Mouse (Mus musculus): Measurements from ENCODE around the gene Ly6g6d. TPM values are rescaled to one million over a fixed set of nuclear protein-coding genes. Genes with fewer than 3 reads are reported as not detected.

The Ly6g6d gene
- total RNA-seq, 2 experiments from 2014 or later, result 1.8 TPM; not detected in 1

DNA sequence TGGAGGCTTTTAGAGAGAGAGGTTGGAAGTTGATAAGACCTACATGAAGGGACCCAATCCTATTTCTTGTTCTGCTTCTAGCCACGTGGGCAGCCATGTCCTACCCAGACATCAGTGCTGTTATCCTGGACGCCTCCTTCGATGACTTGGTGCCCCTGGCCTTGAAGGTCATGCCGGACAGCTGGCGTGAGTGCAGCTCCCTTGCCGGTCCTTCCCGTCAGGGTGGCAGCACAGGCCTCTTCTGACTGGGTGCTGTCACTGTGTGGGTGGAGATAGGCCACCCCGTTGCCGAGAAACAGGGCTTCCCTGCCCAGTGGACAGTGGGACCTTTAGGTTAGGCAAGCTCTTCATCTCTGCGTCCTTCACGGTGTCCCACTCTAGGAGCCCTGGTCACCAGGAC, 23.3 kb upstream of the Ly6g6d start:
- no peak for DNase-seq
- intact Hi-C loops (cut with DNase I), result no loop called here

DNA sequence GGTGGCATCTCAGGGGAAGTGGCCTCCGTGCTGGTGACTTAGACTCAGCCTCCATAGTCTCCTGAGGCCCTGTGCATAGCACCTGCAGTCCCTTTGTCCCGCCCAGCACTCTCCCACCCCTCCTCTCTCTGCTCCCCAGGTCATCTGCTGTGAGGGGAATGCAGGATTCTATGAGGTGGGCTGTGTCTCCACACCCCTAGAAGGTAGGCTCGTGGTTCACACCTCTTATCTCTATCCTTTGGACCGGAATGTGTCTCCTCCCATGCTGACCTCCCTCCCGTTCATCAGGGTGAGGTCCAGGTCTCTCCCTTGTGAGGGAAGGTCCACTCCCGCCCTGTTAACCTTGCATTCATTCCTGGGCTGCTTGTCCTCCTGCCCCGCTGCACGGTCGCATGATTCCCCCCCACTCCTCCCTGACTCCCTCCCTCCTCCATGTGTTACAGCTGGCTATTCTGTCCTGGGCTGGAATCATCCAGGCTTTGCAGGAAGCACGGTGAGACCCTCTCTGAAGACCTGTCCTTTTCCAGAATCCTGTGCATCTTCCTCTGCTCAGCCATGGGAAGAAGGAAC, 22.4 kb upstream of the Ly6g6d start:
- intact Hi-C loops (cut with DNase I), result no loop called here

DNA sequence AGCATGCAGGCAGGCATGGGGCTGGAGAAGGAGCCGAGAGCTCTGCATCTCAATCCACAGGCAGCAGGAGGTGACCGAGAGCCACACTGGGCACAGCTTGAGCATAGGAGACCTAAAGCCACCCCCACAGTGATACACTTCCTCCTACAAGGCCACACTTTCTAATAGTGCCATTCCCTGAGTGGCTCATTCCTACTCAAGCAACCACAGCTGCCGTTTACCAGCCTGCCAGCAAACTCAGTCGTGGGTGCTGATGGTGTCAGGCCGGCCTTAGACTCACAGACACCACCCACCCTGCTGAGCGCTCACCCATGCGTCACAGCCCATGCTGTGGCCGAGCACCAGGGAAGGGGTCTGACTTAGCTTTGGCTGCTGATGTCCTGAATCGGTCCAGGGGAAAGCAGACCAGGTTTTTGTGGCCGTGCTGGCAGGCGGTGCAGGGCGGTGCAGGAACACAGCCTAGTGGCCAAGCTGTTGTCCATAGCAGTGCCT, 19.3 kb upstream of the Ly6g6d start:
- intact Hi-C loops (cut with DNase I), result no loop called here
- DNase-seq, result no peak

More for the DNA sequence above, 22.4 kb upstream of the Ly6g6d start:
- DNase-seq, result no peak

DNA sequence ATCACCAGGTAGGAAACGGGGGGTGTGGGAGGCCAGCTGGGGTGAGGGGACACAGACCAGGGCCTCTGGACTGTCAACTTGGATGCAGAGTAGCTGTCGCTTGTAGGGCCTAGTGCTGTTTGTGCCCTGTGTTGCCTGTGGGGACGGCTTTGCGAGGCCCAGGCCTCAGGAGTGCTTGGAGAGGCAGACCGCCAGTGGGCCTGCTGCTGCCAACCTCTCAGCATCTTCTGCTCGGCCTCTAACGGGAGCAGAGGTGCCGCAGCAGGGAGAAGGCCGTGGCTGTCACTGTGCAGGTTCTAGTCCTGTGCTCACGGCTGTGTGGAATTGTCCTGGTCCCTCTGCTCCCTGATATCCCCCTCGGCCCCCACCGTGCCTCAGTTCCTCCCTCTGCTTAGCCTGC, 18.7 kb upstream of the Ly6g6d start:
- DNase-seq, result no peak
- intact Hi-C loops (cut with DNase I), result no loop called here

DNA sequence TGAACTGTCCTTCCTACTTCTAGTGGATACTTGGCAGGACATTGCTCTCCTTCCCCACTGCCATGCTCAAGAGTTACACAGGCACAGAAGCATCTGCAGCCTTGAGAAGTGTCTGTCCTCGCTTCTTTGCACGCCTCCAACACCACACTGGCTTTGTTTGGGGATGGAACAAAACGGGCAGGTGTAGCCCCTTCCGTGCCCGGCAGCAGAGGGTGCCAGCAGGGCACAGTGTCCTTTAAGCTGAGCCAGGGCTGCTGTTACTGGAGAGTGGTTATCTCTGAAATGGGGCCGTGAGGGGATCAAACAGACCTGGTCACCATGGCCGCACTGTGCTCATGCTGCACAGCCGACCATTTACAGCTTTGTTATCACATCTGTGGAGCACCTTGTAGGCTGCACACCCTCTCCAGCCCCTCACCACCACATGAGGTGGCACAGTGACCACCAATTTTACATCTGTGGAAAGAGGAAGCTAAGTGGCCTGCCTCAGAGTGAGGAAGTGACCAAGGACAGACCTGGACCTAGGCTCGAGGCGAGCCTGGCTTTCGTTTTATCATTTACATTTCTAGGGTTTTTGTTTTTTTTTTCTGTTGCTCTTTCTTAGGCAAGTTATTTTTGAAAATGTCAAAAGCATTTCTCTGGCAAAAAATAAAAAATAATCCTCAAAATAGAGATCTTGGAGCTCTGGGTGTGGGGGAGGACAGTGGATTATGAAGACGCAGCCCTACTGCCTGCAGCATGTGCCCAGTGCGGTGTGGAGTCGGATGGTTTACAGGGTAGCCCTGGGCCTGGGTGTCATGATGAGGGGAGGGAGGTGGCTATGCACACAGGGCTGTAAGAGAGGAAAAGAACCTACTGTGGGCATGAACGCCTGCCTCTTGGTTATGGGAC, 16.9 kb upstream of the Ly6g6d start:
- DNase-seq, result no peak
- intact Hi-C loops (cut with DNase I), result no loop called here

DNA sequence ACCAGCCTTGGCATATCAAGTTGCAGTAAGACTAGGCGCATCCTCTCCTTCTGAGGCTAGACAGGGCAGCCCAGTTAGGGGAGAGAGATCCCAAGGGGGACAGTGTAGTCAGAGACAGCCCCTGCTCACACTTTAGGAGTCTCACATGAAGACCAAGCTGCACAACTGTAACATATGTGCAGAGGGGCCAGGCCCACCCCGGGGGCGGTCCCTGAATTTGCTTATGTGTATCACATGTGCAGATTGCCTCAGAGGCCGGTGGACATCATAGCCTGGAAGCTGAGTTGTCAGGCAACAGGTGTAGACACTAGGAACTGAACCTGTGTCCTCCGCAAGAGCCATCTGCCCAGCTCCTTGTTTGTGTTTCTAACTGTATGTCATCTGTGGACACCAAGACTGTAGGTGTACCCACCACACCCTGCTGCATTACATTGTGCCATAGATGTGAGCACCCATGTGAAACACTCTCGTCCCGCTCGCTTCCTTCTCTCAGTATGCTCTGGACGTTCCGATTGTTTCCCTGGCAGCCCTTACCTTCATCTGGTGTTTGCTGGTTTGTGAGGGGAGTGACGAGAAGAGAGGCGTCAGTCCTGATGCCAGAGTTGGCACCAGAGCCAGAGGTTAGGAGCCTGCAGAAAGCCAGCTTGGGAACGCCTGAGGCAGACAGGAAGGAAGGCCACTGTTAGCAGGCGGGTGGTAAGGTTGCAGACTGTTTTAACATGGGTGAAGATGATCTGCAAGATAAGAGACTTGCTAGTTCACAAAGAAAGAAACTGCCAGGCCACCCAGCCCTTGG, 14.7 kb upstream of the Ly6g6d start:
- intact Hi-C loops (cut with DNase I), result no loop called here
- DNase-seq, result peak in 1 of 2 experiments; percentile 12

DNA sequence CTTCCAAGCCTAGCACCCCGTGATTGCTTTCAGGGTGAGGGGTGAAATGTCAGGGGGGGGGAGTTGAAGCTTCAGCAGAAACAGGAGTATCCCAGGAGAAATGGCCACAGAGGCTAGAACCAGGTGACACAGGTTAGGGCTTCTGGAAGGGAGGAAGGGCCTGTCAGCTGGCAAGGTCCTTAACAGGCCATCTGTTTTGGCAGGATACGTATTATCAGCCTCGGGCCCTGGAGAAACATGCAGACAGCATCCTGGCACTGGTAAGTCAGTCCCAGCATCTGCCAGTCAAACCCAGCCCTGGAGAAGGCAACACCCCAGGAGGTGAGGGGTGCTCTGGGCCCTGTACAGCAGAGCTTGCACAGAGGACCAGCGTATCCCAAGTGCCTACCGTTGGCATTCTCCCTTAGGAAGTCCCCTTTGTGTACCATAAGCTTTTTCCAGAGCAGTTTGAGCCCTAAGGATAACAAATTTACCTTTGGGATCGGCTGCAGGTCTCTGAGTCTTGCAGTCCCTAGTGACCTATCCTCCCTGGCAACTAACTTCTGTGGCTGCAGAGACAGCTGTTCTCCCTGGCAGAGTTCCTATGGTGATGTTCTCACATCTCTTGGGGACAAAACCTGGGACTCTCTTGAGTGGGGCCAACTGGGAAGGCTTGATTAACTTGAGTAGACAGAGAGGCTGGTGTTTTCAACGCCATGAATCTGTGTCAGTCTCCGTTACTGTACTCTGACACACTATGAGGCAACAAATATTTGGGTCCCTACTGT, 12.5 kb upstream of the Ly6g6d start:
- intact Hi-C loops (cut with DNase I), result no loop called here
- peak; percentile 22 to 37 for DNase-seq

DNA sequence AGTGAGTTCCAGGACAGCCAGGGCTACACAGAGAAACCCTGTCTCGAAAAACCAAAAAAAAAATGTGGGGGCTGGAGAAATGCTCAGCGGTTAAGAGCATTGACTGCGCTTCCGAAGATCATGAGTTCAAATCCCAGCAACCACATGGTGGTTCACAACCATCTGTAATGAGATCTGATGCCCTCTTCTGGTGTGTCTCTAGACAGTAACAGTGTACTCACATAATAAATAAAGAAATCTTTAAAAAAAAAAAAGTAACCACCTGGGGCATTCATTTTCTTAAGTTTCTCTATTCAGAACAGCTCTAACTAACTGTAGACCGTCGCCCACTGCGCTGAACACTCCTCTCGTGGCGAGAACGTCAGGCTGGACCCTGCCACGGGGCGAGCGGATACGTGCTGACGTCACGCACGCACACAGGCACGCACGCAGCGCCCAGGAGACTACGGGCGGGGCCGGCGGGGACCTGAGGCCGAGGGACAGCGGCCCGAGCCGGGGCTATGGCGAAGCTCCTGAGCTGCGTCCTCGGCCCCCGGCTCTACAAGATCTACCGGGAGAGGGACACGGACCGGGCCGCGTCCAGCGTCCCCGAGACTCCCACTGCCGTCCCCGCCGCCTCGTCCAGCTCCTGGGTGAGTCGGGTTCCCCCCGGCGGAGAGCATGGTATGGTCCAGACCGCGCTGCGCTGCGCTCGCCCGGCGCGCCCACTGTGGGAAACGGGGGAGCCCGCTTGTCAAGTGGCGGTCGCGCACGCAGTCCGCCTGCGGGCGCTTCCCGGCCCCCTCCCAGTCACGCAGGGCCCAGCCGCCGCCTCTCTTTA, 11.2 kb upstream of the Ly6g6d start, which contains the start of gene Abhd16a:
Abhd16a (plus strand) TSS at position 439 of the 820 bp plus-strand sequence.
- DNase-seq, result peak; percentile 91 to 94
- intact Hi-C loops (cut with DNase I), result loop anchor here (5.0 kb wide), 1 partner anchor 67 kb away; no protein-coding TSS in a partner anchor

DNA sequence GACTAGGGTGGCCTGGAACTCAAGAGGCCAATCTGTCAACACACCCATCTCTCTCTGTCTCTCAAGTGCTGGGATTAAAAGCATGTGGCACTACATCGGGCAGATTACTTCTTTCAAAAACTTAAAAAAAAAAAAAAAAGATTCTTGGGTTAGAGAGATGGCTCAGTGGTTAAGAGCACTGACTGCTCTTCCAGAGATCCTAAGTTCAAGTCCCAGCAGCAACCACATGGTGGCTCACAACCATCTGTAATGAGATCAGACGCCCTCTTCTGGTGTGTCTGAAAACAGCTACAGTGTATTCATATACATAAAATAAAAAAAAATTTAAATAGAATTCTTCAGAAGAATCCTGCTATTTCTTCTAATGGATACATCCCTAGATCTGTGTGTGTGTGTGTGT, 10.3 kb upstream of the Ly6g6d start:
- no peak for DNase-seq
- intact Hi-C loops (cut with DNase I), result loop anchor here (5.0 kb wide), 1 partner anchor 66 kb away; no protein-coding TSS in a partner anchor

DNA sequence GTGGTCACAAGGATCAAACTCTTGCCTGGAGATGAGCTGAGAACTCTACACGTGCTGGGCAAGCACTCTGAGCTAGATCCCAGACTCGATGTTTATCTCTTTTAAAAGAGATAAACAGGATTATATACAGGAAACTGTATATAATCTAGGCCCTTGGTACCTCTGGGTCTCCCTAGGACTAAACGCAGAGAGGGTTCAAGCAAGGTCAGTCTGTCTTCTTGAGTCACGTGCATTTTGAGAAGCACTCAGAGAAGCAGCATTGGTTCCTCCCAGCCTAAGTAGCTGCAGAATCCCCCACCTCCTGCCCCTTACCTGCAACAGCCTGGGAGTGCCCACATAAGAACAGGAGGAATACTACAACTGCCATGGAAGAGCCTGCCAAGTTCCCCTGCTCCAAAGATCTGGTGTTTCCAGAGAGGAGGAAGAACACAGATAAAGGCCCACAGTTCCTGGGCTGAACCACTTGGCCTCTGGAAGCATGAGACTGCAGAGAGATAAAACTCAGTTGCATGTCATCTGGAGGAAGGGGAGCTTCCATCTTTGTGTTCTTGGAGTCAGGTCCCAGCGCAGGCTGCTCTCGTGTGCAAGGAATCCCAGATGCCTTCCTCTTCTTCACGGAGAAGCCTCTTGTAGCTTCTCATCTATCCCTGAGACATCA, 7.5 kb upstream of the Ly6g6d start, which contains the start of gene Ly6g6f:
Ly6g6f (minus strand) TSS at position 403 of the 658 bp plus-strand sequence.
- no peak for DNase-seq
- intact Hi-C loops (cut with DNase I), result loop anchor here (5.0 kb wide), 1 partner anchor 63 kb away; no protein-coding TSS in a partner anchor

DNA sequence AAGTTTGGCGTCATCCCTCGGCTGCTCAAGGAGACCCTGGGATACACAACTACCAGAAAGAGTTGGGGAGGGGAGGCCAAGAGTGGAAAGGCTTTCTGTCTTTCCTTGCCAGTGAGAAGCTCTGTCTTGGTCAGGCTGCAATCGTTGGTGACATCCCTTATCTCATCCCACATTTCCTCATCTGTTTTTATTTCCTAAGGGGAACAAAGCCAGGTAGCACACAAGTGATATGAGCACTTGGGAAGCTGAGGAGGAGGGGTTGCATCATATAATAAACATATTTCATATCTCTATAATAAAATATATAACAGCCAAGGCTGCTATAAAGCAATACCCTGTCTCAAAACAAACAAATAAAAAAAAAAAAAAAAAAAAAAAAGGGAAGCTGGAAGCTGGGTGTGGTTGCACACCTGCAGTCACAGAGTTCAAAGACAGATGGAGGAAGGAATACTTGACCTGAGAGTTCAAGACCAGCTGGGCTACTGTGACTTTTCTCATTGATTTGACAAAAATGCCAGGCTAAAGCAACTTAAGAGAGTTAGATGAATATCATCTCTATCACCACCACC, 6.1 kb upstream of the Ly6g6d start:
- no peak for DNase-seq
- intact Hi-C loops (cut with DNase I), result no loop called here

DNA sequence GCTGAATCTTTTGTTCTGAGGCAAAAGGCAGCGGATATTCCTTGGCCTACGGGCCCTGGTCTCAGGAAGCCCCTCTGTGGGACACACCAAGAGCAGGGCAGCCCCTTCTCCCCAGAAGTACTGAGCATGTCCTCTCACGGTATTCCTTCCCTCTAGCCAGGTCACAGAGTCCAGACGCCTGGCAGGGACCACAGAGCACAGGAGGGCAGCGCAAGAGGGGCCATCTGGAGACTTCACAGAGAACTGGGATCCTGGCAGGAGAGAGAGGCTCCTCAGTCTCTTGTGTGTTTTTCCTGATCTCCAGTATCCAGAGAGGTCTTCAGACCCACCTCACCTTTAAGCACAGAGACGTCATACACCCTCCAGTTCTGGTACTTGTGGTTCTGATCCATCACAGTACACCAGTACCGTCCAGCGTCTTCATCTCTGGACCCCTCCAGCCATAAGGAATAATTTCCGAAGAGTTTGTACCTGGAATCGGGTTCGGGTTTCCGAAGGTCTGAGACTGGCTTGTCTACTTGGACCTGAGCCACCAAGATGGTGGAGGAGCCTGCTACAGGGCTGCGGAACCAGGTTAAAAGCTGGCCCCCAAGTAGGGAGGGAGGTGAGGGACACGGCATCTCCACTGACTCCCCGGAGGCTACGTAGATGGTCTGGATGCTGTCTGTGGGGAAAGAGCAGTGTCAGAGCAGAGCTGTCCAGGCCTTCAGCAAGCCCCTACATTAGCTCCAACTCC, 5.1 kb upstream of the Ly6g6d start:
- DNase-seq, result no peak
- intact Hi-C loops (cut with DNase I), result no loop called here

DNA sequence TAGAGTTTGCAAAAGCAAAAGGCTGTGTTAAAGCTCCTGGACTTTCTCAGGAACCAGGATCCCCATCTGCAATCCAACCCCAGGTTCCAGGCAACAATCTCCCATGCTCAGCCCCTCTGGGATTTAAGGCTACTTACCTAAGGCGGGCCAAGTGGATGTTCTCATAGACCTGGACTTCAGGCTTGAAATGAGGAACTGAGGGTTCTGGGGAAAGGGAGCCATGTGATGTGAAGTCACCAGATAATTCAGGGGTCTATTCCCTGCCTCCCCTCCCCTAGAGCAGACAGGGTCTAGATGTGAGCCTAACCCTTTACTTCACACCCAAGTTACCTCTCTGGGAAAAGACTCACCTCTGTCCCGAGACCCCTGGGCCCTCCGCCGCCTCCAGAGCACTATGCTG, 2.8 kb upstream of the Ly6g6d start:
- intact Hi-C loops (cut with DNase I), result no loop called here
- DNase-seq, result no peak

DNA sequence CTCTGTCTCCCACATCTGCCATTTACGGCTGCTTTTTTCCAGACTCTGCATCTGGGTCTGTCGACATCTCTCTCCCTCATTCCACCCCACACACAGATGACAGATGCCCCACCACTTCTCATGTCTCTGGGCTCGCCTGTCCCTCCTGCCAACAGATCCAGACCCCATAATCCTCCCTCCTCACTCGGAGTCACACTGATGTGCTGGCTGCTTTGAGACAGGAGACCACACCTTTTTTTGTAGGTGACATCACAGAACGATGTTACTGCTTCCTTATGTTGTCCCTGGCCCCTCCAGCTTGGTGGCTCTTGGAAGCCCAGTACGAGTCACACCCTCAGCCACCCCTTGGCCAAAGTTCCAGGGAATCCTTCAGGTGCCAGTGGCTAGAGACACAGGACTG, 2.4 kb upstream of the Ly6g6d start:
- intact Hi-C loops (cut with DNase I), result no loop called here
- DNase-seq, result no peak

DNA sequence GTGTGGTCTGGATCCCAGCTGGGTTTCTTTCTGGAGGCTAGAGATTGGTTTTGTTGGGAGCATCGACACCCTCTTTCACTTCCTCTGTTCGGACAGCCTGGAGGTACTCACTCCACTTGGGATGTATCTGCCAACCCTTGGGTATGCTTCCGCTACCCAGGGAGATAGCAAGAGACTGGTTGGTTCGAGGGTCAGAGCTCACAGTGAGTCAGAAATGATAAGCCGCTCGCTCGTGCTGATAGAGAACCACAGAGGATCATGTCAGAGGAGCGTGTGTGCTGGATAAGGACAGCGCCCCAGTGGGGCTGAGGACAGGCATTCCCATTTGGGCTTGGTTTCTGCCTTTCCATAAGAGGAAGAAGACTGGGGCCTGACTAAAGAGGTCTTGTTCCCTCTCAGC, 1.9 kb upstream of the Ly6g6d start:
- intact Hi-C loops (cut with DNase I), result no loop called here

DNA sequence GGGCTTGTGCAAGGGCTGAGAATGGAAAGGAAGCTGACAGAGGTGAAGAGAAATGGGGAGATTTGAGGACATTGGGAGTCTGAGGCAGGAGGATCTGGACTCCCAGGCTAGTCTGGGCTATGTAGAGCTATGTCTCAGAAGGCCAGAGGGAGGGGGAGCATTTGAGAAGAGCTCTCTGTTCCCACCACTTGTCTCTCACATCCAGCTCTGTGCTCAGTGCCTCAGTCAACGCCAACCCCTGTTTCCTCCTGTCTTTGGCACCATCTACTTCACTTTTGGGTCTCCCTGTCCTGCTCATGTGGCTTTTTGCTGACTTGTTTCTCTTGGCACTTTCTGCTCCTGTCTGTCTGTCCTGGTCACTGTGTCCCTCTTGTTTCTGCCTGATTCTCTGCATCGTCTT, 580 bp downstream of the Ly6g6d start:
- intact Hi-C loops (cut with DNase I), result no loop called here
- DNase-seq, result no peak

More for the DNA sequence above, 1.9 kb upstream of the Ly6g6d start:
- DNase-seq, result no peak

DNA sequence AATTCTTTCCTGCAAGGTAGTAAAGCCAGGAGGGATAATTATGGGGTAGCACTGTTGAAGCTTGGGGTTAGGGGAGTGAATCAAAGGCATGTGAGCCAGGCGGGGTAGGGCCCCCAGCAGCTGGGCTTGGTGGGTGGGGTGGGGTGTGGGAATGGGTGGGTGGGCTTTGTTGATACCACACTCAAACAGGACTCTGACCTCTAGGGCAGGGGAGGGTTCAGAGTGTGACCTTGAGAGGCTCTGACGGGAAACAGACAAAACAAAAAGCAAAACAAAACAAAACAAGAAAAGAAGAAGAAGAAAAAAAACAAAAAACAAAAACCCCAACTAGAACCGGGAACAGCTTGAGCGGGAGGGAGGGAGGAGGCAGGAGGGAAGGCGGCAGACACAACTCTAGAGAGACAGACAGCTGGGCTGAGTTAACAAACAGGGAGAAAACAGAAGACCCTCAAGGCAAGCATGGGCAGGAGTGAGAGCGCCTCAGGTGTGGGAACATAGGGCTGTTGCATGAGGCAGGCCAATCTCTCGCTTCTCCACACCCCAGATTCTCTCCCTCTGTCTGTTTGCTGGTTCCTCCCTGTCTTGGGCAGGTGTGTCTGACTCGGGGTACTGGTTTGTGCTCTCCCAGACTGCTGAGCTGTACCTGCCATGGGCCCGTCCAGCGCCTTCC, 1.2 kb downstream of the Ly6g6d start, which contains the start of gene Ly6g6e:
Ly6g6e (plus strand) TSS at position 396 of the 670 bp plus-strand sequence.
- no peak for DNase-seq
- intact Hi-C loops (cut with DNase I), result no loop called here

Measured in gastrocnemius, postnatal 36 days (tissue).